Mouse (Mus musculus): ENCODE results near the gene Gpr180. TPM values are rescaled to one million over a fixed set of nuclear protein-coding genes. Genes with fewer than 3 reads are reported as not detected.

Gpr180 gene
- polyA plus RNA-seq, 1 experiment from 2014 or later: 42.0 TPM

Other genes starting within 250 kb of the Gpr180 start
- 0.50 and 1.2 TPM in 2 replicates for gene Dct, start 84.9 kb upstream of the Gpr180 start, polyA plus RNA-seq (2015; fragmentation: Nextera tagmentation; extraction: Ambion mirVana)
- gene Tgds, start 4.4 kb upstream of the Gpr180 start, polyA plus RNA-seq (2015; fragmentation: Nextera tagmentation; extraction: Ambion mirVana): 20.2 and 24.5 TPM in 2 replicates
- 5.6 and 6.0 TPM in 2 replicates for gene Sox21, start 99.9 kb downstream of the Gpr180 start, polyA plus RNA-seq (2015; fragmentation: Nextera tagmentation; extraction: Ambion mirVana)
- gene Gm9376, start 129.8 kb downstream of the Gpr180 start, polyA plus RNA-seq (2015; fragmentation: Nextera tagmentation; extraction: Ambion mirVana): not detected in 2 replicates

All from neural tube, embryonic 13.5 days (tissue).